Mouse (Mus musculus) gastrocnemius, postnatal 10 days (tissue): ENCODE measurements at regions not wholly inside any gene's neighbourhood (a gene's known extent, or its start where the extent isn't known, plus 50 kb on each side); places are given as distances from the start of the nearest gene placed in this dataset.

Experiments
- DNase-seq: peaks from one replicate; pipeline ENCODE4 v3.0.0; 2021; ENCODE audit warnings: mixed read lengths

GRCm38 (mm10) chr1:161301348-161302075 lies 50.5 kb upstream of the Prdx6 start:
- no peak for DNase-seq

- no peak for DNase-seq
Measured at GRCm38 (mm10) chr1:161306772-161307499, 55.9 kb upstream of the Prdx6 start.

GRCm38 (mm10) chr1:161309269-161309668 lies 58.2 kb upstream of the Prdx6 start:
- no peak for DNase-seq

GRCm38 (mm10) chr1:161314078-161314477 lies 63.1 kb upstream of the Prdx6 start:
- peak; percentile 3 for DNase-seq

GRCm38 (mm10) chr1:161321675-161322074 lies 70.7 kb upstream of the Prdx6 start:
- DNase-seq, result no peak

GRCm38 (mm10) chr1:161329218-161329617 lies 66.0 kb upstream of the Tnfsf4 start:
- DNase-seq, result no peak

- no peak for DNase-seq
Measured at GRCm38 (mm10) chr1:161333151-161333550, 62.1 kb upstream of the Tnfsf4 start.

- no peak for DNase-seq
Measured at GRCm38 (mm10) chr1:161345111-161345510, 50.1 kb upstream of the Tnfsf4 start.
